Mouse (Mus musculus): ENCODE data around the gene Evx1. TPM values are rescaled to one million over a fixed set of nuclear protein-coding genes. Genes with fewer than 3 reads are reported as not detected.
"Not testable (repeated sequence)": the region's sequence is repeated elsewhere in the genome, so short reads cannot be mapped to it uniquely, and the experiment has no call there.

Evx1 gene
- total RNA-seq, 2 experiments from 2014 or later = not detected

GRCm38 (mm10) chr6:52320966-52321825 is 7.9 kb downstream of the Evx1 start:
- DNase-seq (ENCODE audit: low spot score in 2 of 2) = no peak

- no peak for DNase-seq (ENCODE audit: low spot score in 2 of 2)
Observed at GRCm38 (mm10) chr6:52321826-52322315, 8.6 kb downstream of the Evx1 start.

- DNase-seq (ENCODE audit: low spot score in 2 of 2) = no peak
Observed at GRCm38 (mm10) chr6:52322721-52323215, 9.5 kb downstream of the Evx1 start.

- DNase-seq (ENCODE audit: low spot score in 2 of 2) = no peak
Observed at GRCm38 (mm10) chr6:52323292-52323691, 10.0 kb downstream of the Evx1 start.

- no peak for DNase-seq (ENCODE audit: low spot score in 2 of 2)
Observed at GRCm38 (mm10) chr6:52324061-52324460, 10.8 kb downstream of the Evx1 start.

- DNase-seq (ENCODE audit: low spot score in 2 of 2) = not testable (repeated sequence)
Observed at GRCm38 (mm10) chr6:52346816-52347215, 33.5 kb downstream of the Evx1 start.

GRCm38 (mm10) chr6:52366021-52366420 is 52.7 kb downstream of the Evx1 start:
- DNase-seq (ENCODE audit: low spot score in 2 of 2) = no peak

- no peak for DNase-seq (ENCODE audit: low spot score in 2 of 2)
Observed at GRCm38 (mm10) chr6:52366533-52366932, 53.2 kb downstream of the Evx1 start.

GRCm38 (mm10) chr6:52367067-52367466 is 53.8 kb downstream of the Evx1 start:
- no peak for DNase-seq (ENCODE audit: low spot score in 2 of 2)

Other genes starting within 250 kb of the Evx1 start
- gene Hoxa1, start 155.2 kb upstream of the Evx1 start, total RNA-seq (2021) = under 1 TPM; 0.29 to 0.43 TPM
- 1 to 10 TPM in 1 of 2 experiments, under 1 TPM in 1; 0.96 to 1.3 TPM for gene Hoxa2, start 148.7 kb upstream of the Evx1 start, total RNA-seq (2021)
- under 1 TPM; 0.13 to 0.33 TPM for gene 5730596B20Rik, start 136.0 kb upstream of the Evx1 start, total RNA-seq (2021)
- gene Hoxa4, start 121.7 kb upstream of the Evx1 start, total RNA-seq (2021) = 1 to 10 TPM; 1.8 to 3.1 TPM
- 10 to 100 TPM; 13.3 to 20.2 TPM for gene Hoxa5, start 108.9 kb upstream of the Evx1 start, total RNA-seq (2021)
- 1 to 10 TPM; 1.9 to 4.7 TPM for gene Hoxa6, start 104.8 kb upstream of the Evx1 start, total RNA-seq (2021)
- 1 to 10 TPM; 2.8 to 4.0 TPM for gene Hoxa3, start 100.2 kb upstream of the Evx1 start, total RNA-seq (2021)
- gene Gm28308, start 100.2 kb upstream of the Evx1 start, total RNA-seq (2021) = not detected
- gene Hoxa7, start 91.6 kb upstream of the Evx1 start, total RNA-seq (2021) = 10 to 100 TPM; 15.1 to 19.3 TPM
- under 1 TPM; 0.19 to 0.30 TPM for gene Hoxa9, start 82.4 kb upstream of the Evx1 start, total RNA-seq (2021)
- gene Hoxa10, start 72.6 kb upstream of the Evx1 start, total RNA-seq (2021) = under 1 TPM in 1 of 2 experiments, not detected in 1; 0.13 TPM
- not detected for gene Hoxa11, start 67.7 kb upstream of the Evx1 start, total RNA-seq (2021)
- not detected for gene Hoxa13, start 52.6 kb upstream of the Evx1 start, total RNA-seq (2021)